Mouse (Mus musculus) lung, embryonic 15.5 days (tissue): ENCODE data around the gene 5730596B20Rik. TPM values are rescaled to one million over a fixed set of nuclear protein-coding genes. Genes with fewer than 3 reads are reported as not detected.

ENCODE experiments used
- ATAC-seq: fragments of 200-750 bp; cut with Nextera tagmentation; 2 replicates; pipeline ENCODE4 v1.8.0; 2017; ENCODE audit warnings: moderate number of reproducible peaks, borderline replicate concordance; ENCODE audit not compliant: low FRiP score, low TSS enrichment; ENCODE audit errors: extremely low read depth
- H3K27ac ChIP-seq: fragments of 300-500 bp; sonication (generic); 2 replicates; pipeline ENCODE4 v1.5.1; 2015; ENCODE audit warnings: moderate library complexity, mild to moderate bottlenecking, inconsistent platforms
- H3K27me3 ChIP-seq: fragments of 300-500 bp; sonication (generic); 2 replicates; pipeline ENCODE4 v1.6.1; 2015; ENCODE audit warnings: inconsistent platforms
- H3K36me3 ChIP-seq: fragments of 300-500 bp; sonication (generic); 2 replicates; pipeline ENCODE4 v1.6.1; 2015; ENCODE audit warnings: inconsistent platforms
- H3K4me1 ChIP-seq: fragments of 300-500 bp; sonication (generic); 2 replicates; pipeline ENCODE4 v1.6.1; 2015; ENCODE audit warnings: inconsistent platforms
- H3K4me2 ChIP-seq: fragments of 300-500 bp; sonication (generic); 2 replicates; pipeline ENCODE4 v1.6.1; 2015; ENCODE audit warnings: inconsistent platforms, mild to moderate bottlenecking, moderate library complexity
- H3K4me3 ChIP-seq: fragments of 300-500 bp; sonication (generic); 2 replicates; pipeline ENCODE4 v1.5.1; 2015; ENCODE audit warnings: mild to moderate bottlenecking, inconsistent platforms
- H3K9ac ChIP-seq: fragments of 300-500 bp; sonication (generic); 2 replicates; pipeline ENCODE4 v1.6.1; 2015; ENCODE audit warnings: inconsistent platforms
- H3K9me3 ChIP-seq: fragments of 300-500 bp; sonication (generic); 2 replicates; pipeline ENCODE4 v1.6.1; 2016; ENCODE audit warnings: inconsistent platforms
- WGBS: fragments of 180-500 bp; shearing (Covaris S2); methylation state at CpG from one replicate; pipeline ENCODE4 v1.1.7; 2015; 5-methylcytosine and 5-hydroxymethylcytosine counted together
- polyA plus RNA-seq: library from polyadenylated mRNA; unstranded; fragments of >200 nt; fragmentation: Nextera tagmentation; extraction: Ambion mirVana; gene quantifications from 2 replicates; pipeline ENCODE4 v1.2.1, GENCODE M21; 2015

The 5730596B20Rik gene
- polyA plus RNA-seq, 1 experiment from 2014 or later, result 2.1 TPM

- H3K4me2 ChIP-seq, result peak overlapping the region; percentile 61
- H3K4me1 ChIP-seq, result peaks cover 13% of the 10 kb centered on the region; the same call in 1 of the 2 replicates
- H3K9ac ChIP-seq, result peak overlapping the region; percentile 35
- peak overlapping the region; percentile 42 for H3K4me3 ChIP-seq
- ATAC-seq, result peak; percentile 44
- no peaks in the 10 kb centered on the region for H3K9me3 ChIP-seq
- WGBS, result 3% methylated on average over 37 of the region's 37 CpGs
- H3K27me3 ChIP-seq, result peaks cover 96% of the 10 kb centered on the region
- no peaks in the 10 kb centered on the region for H3K36me3 ChIP-seq
- H3K27ac ChIP-seq, result peak overlapping the region; percentile 43; the same call in 1 of the 2 replicates
Measured at GRCm38 (mm10) chr6:52211170-52211935, 34.1 kb downstream of the 5730596B20Rik start.

DNA sequence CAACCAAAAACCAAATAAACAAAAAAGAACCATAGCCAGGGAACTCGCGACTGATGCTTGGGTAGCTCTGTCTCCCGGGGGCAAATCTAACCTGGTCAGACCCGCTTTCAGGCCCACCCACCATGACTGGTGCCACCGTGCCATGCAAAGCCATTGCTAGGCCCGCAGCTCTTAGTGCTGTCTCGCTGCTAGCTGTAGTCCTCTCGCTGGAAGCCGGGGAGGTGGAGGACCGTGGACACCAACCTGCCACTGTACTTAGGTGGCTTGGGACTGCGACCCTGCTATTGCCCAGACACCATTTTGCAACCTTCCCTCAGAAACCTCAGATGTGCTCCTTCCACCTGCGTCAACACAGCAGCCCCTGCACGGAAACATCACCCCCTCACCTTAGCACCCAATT, 34.7 kb downstream of the 5730596B20Rik start:
- WGBS, result 6% methylated on average over 13 of the region's 13 CpGs
- Histone ChIP-seq H3K9ac (peak overlapping the region; percentile 35), H3K27me3 (peaks cover 98% of the 10 kb centered on the region), H3K4me2 (peak overlapping the region; percentile 61), H3K4me3 (peak overlapping the region; percentile 42), H3K9me3 (no peaks in the 10 kb centered on the region), H3K36me3 (no peaks in the 10 kb centered on the region), H3K4me1 (peaks cover 17% of the 10 kb centered on the region), H3K27ac (peak overlapping the region; percentile 20; the same call in 1 of the 2 replicates)
- no peak for ATAC-seq

DNA sequence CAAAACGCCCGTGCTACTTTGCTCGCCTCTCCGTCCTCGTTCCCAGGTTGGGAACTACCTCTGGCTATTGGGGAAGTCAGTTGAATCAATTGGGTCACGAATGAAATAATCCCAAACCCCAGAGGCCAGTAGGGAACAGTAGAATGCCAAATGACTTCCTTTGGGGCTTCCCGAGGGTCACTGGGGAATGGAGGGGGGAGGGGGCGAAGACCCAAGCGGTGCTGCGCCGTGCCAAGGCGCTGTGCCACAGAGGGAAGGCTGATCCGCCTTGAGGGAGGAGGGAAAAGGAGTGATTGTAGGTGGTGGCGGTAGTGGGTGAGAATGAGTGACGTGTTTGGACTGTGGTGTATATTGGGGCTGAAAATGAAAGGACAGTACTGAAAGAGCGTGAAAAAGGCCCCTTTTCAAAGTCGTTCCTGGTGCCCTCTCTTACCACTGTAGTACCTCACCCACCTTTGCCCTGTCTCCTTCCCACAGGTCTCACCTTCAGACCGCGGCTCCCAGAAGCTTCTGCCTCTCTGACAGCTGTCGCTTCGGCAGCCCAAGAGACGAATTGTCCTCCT, 35.3 kb downstream of the 5730596B20Rik start:
- Histone ChIP-seq H3K4me1 (peaks cover 24% of the 10 kb centered on the region), H3K36me3 (no peaks in the 10 kb centered on the region), H3K9me3 (no peaks in the 10 kb centered on the region), H3K4me2 (peak overlapping the region; percentile 61), H3K9ac (peak overlapping the region; percentile 30), H3K27me3 (peaks cover 98% of the 10 kb centered on the region), H3K27ac (peak overlapping the region; percentile 57), H3K4me3 (peak overlapping the region; percentile 42)
- ATAC-seq, result no peak
- 8% methylated on average over 22 of the region's 22 CpGs for WGBS

DNA sequence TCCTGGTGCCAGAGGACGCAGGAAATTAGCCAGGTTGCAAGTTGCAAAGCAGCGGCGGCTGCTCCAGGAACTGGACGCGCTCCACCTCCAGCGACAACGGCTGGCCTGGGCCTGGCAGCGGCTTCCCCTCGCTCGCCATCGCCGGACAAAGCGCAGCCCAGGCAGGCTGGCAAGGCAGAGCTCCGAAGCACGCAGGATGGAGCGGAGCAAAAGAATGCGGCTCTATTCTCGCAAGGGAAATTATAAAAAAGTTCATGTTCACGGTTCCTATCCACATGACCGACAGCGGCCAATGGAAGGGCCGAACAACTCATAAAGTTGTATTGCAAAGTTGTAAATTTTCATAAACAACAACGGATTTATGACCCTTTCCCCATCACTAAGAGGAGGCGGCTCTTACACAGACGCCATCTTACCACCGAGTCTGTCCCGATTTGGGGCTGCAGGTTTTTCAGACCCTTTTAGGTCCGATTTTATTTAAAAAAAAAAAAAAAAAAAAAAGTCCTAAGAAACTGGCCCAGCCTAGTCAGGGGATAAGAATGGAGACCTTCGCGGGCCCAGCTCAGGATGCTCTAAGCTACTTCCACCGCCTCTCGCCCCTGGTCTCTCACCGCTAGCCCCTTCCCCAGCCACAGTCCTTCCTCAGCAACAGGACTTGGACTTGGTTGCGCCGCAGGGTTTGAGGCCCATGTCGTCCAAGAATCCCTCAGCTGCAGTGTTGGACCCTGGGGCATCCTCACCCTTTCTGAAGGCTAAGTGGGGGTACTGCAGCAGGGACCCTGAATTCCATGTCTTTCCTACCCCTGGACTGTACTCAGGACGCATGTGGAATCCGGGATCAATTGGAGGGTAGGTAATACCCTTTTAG, 36.1 kb downstream of the 5730596B20Rik start, which contains the start of the genes Hoxa3 and Gm28308:
TSS of gene Hoxa3 (minus strand) at position 218 of the 868 bp plus-strand sequence.
TSS of gene Gm28308 (minus strand) at position 221 of the 868 bp plus-strand sequence.
- no peak for ATAC-seq
- Histone ChIP-seq H3K9me3 (no peaks in the 10 kb centered on the region), H3K27ac (peak within 1 kb of the TSS; percentile 57), H3K4me3 (peak within 1 kb of the TSS; percentile 42), H3K4me2 (peak within 1 kb of the TSS; percentile 61), H3K27me3 (peaks cover 98% of the 10 kb centered on the region), H3K4me1 (peaks cover 26% of the 10 kb centered on the region), H3K9ac (peak within 1 kb of the TSS; percentile 35), H3K36me3 (no peaks in the 10 kb centered on the region)
- WGBS, result 10% methylated on average over 38 of the region's 38 CpGs

- Histone ChIP-seq H3K4me2 (0 out of 2 replicates have a peak overlapping the region, but pooled peaks have one; percentile 61), H3K4me3 (no peak overlapping the region), H3K9me3 (no peaks in the 10 kb centered on the region), H3K4me1 (peaks cover 26% of the 10 kb centered on the region), H3K27ac (no peak overlapping the region), H3K9ac (no peak overlapping the region), H3K27me3 (peaks cover 98% of the 10 kb centered on the region), H3K36me3 (no peaks in the 10 kb centered on the region)
- ATAC-seq, result no peak
- 34% methylated on average over 5 of the region's 5 CpGs for WGBS
Measured at GRCm38 (mm10) chr6:52214271-52214670, 37.0 kb downstream of the 5730596B20Rik start.

DNA sequence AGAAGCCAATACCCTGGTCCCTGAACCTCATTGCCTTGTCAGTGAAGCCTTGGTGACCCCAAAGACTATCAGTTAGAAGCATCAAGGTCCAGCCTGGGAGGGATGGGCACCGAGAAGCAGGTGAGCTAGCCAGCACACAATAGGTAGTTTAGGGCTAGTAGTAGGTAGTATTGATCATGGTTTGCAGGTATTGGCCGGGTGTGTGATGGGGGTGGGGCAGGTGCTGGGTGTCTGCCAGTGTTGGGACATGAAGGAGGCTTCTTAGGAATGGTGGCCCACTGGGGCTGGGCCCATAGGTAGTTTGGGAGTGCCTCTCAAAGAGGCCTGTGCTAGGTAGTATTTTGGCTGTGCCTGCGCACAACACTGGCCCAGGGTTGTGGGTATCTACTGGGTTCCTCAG, 37.8 kb downstream of the 5730596B20Rik start:
- H3K27me3 ChIP-seq, result peaks cover 98% of the 10 kb centered on the region

GRCm38 (mm10) chr6:52215771-52216535, 38.7 kb downstream of the 5730596B20Rik start:
- Histone ChIP-seq H3K4me2 (peak overlapping the region; percentile 69), H3K9me3 (no peaks in the 10 kb centered on the region), H3K27me3 (peaks cover 100% of the 10 kb centered on the region), H3K9ac (no peak overlapping the region), H3K4me3 (peak overlapping the region; percentile 44), H3K4me1 (peaks cover 26% of the 10 kb centered on the region), H3K27ac (no peak overlapping the region), H3K36me3 (no peaks in the 10 kb centered on the region)
- no peak for ATAC-seq
- WGBS, result 5% methylated on average over 30 of the region's 30 CpGs

More for the DNA sequence above, 37.8 kb downstream of the 5730596B20Rik start:
- Histone ChIP-seq H3K27ac (no peak overlapping the region), H3K9me3 (no peaks in the 10 kb centered on the region), H3K4me1 (peaks cover 26% of the 10 kb centered on the region), H3K9ac (no peak overlapping the region), H3K4me2 (no peak overlapping the region), H3K36me3 (no peaks in the 10 kb centered on the region), H3K4me3 (no peak overlapping the region)
- no peak for ATAC-seq
- WGBS, result 30% methylated on average over 3 of the region's 3 CpGs

DNA sequence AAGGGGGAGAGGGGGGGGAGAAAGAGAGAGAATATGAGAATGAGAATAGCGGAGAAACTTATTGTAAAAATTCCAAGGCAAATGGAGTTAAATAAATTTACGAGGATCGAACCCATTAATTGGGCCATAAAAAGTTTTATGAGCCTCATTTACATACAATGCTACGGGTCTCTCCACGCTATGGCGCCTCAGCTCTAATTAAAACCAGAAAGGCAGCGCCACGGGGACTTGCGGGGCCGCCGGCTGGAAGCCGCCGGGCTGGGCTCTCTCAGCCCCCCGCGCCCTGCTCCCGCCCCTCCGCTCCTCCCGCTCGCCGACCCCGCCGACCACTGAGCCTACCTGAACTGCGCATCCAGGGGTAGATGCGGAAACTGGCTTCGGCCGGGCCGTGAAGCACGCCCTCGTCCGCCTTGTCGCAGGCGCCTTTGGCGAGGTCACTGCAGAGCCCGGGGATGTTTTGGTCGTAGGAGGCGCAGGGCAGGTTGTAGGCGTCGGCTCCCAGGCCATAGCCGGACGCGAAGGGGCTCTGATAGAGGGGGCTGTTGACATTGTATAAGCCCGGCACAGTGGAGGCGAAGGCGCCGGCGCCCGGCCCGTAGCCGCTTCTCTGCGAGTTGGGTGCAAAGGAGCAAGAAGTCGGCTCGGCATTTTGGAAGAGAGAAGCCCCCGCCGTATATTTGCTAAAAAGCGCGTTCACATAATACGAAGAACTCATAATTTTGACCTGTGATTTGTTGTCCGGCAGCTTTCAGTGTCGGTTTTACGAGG, 39.6 kb downstream of the 5730596B20Rik start:
- no peak for ATAC-seq
- Histone ChIP-seq H3K9me3 (no peaks in the 10 kb centered on the region), H3K27me3 (peaks cover 99% of the 10 kb centered on the region), H3K9ac (no peak overlapping the region), H3K4me2 (peak overlapping the region; percentile 69), H3K36me3 (no peaks in the 10 kb centered on the region), H3K4me1 (peaks cover 32% of the 10 kb centered on the region), H3K4me3 (peak overlapping the region; percentile 44), H3K27ac (no peak overlapping the region)
- 3% methylated on average over 60 of the region's 60 CpGs for WGBS

- H3K27ac ChIP-seq, result no peak overlapping the region
- H3K9ac ChIP-seq, result no peak overlapping the region
- ATAC-seq, result peak; percentile 40; the same call in 1 of the 2 replicates
- H3K27me3 ChIP-seq, result peaks cover 99% of the 10 kb centered on the region
- peak overlapping the region; percentile 69 for H3K4me2 ChIP-seq
- peak overlapping the region; percentile 44 for H3K4me3 ChIP-seq
- WGBS, result 1% methylated on average over 25 of the region's 25 CpGs
- no peaks in the 10 kb centered on the region for H3K36me3 ChIP-seq
- H3K4me1 ChIP-seq, result peaks cover 35% of the 10 kb centered on the region
- H3K9me3 ChIP-seq, result no peaks in the 10 kb centered on the region
Measured at GRCm38 (mm10) chr6:52217459-52217768, 40.1 kb downstream of the 5730596B20Rik start.

- WGBS, result 12% methylated on average over 23 of the region's 23 CpGs
- Histone ChIP-seq H3K4me1 (peaks cover 32% of the 10 kb centered on the region), H3K36me3 (no peaks in the 10 kb centered on the region), H3K4me3 (peak overlapping the region; percentile 44), H3K9me3 (no peaks in the 10 kb centered on the region), H3K9ac (no peak overlapping the region), H3K4me2 (peak overlapping the region; percentile 69), H3K27ac (no peak overlapping the region), H3K27me3 (peaks cover 99% of the 10 kb centered on the region)
- no peak for ATAC-seq
Measured at GRCm38 (mm10) chr6:52217895-52218642, 40.8 kb downstream of the 5730596B20Rik start.
